Mouse (Mus musculus): ENCODE measurements around the gene Ranbp17. TPM values are rescaled to one million over a fixed set of nuclear protein-coding genes. Genes with fewer than 3 reads are reported as not detected.
"Not testable (repeated sequence)": the region's sequence is repeated elsewhere in the genome, so short reads cannot be mapped to it uniquely, and the experiment has no call there.

Gene Ranbp17
- total RNA-seq, 2 experiments from 2014 or later: 0.56 to 0.75 TPM

- intact Hi-C loops (cut with DNase I); DNase-seq (ENCODE audit: low spot score): not testable (repeated sequence)
These were observed 85.8 kb downstream of the Ranbp17 start for GRCm38 (mm10) chr11:33427789-33428188.

GRCm38 (mm10) chr11:33422226-33422625, 91.3 kb downstream of the Ranbp17 start:
- no peak for DNase-seq (ENCODE audit: low spot score)
- intact Hi-C loops (cut with DNase I): no loop called here

GRCm38 (mm10) chr11:33404651-33405050, 108.9 kb downstream of the Ranbp17 start:
- DNase-seq (ENCODE audit: low spot score): no peak
- intact Hi-C loops (cut with DNase I): no loop called here

GRCm38 (mm10) chr11:33399346-33399745, 114.2 kb downstream of the Ranbp17 start:
- intact Hi-C loops (cut with DNase I): no loop called here
- DNase-seq (ENCODE audit: low spot score): no peak

GRCm38 (mm10) chr11:33398701-33399100, 114.8 kb downstream of the Ranbp17 start:
- intact Hi-C loops (cut with DNase I): no loop called here
- no peak for DNase-seq (ENCODE audit: low spot score)

GRCm38 (mm10) chr11:33396275-33396674, 117.3 kb downstream of the Ranbp17 start:
- intact Hi-C loops (cut with DNase I): no loop called here
- DNase-seq (ENCODE audit: low spot score): no peak

GRCm38 (mm10) chr11:33394093-33394492, 119.5 kb downstream of the Ranbp17 start:
- intact Hi-C loops (cut with DNase I): no loop called here
- no peak for DNase-seq (ENCODE audit: low spot score)

- intact Hi-C loops (cut with DNase I): no loop called here
- DNase-seq (ENCODE audit: low spot score): no peak
These were observed 124.9 kb downstream of the Ranbp17 start for GRCm38 (mm10) chr11:33388685-33389084.

GRCm38 (mm10) chr11:33361867-33362266, 151.7 kb downstream of the Ranbp17 start:
- intact Hi-C loops (cut with DNase I): no loop called here
- no peak for DNase-seq (ENCODE audit: low spot score)

- no peak for DNase-seq (ENCODE audit: low spot score)
These were observed 164.3 kb downstream of the Ranbp17 start for GRCm38 (mm10) chr11:33349269-33349668.

GRCm38 (mm10) chr11:33342061-33342460, 171.5 kb downstream of the Ranbp17 start:
- DNase-seq (ENCODE audit: low spot score): no peak
- intact Hi-C loops (cut with DNase I): no loop called here

More at GRCm38 (mm10) chr11:33349269-33349668, 164.3 kb downstream of the Ranbp17 start:
- intact Hi-C loops (cut with DNase I): no loop called here

- no peak for DNase-seq (ENCODE audit: low spot score)
These were observed 176.9 kb downstream of the Ranbp17 start for GRCm38 (mm10) chr11:33336552-33337121.

GRCm38 (mm10) chr11:33335616-33336015, 177.9 kb downstream of the Ranbp17 start:
- intact Hi-C loops (cut with DNase I): no loop called here

More at GRCm38 (mm10) chr11:33336552-33337121, 176.9 kb downstream of the Ranbp17 start:
- intact Hi-C loops (cut with DNase I): no loop called here

GRCm38 (mm10) chr11:33332137-33332536, 181.4 kb downstream of the Ranbp17 start:
- no peak for DNase-seq (ENCODE audit: low spot score)
- intact Hi-C loops (cut with DNase I): no loop called here

More at GRCm38 (mm10) chr11:33335616-33336015, 177.9 kb downstream of the Ranbp17 start:
- DNase-seq (ENCODE audit: low spot score): no peak

- intact Hi-C loops (cut with DNase I): no loop called here
These were observed 194.4 kb downstream of the Ranbp17 start for GRCm38 (mm10) chr11:33319006-33319611.

GRCm38 (mm10) chr11:33309566-33309965, 204.0 kb downstream of the Ranbp17 start:
- intact Hi-C loops (cut with DNase I): no loop called here

More at GRCm38 (mm10) chr11:33319006-33319611, 194.4 kb downstream of the Ranbp17 start:
- no peak for DNase-seq (ENCODE audit: low spot score)

GRCm38 (mm10) chr11:33300859-33301258, 212.7 kb downstream of the Ranbp17 start:
- intact Hi-C loops (cut with DNase I): no loop called here
- DNase-seq (ENCODE audit: low spot score): no peak

More at GRCm38 (mm10) chr11:33309566-33309965, 204.0 kb downstream of the Ranbp17 start:
- DNase-seq (ENCODE audit: low spot score): no peak

- no peak for DNase-seq (ENCODE audit: low spot score)
- intact Hi-C loops (cut with DNase I): no loop called here
These were observed 214.2 kb downstream of the Ranbp17 start for GRCm38 (mm10) chr11:33299371-33299770.

- DNase-seq (ENCODE audit: low spot score): no peak
- intact Hi-C loops (cut with DNase I): no loop called here
These were observed 216.4 kb downstream of the Ranbp17 start for GRCm38 (mm10) chr11:33297121-33297520.

GRCm38 (mm10) chr11:33295422-33295821, 218.1 kb downstream of the Ranbp17 start:
- DNase-seq (ENCODE audit: low spot score): no peak
- intact Hi-C loops (cut with DNase I): loop anchor here (2.0 kb wide), 1 partner anchor 119 kb away; no protein-coding TSS in a partner anchor

- intact Hi-C loops (cut with DNase I): loop anchor here (2.0 kb wide), 1 partner anchor 117 kb away; no protein-coding TSS in a partner anchor
- no peak for DNase-seq (ENCODE audit: low spot score)
These were observed 219.5 kb downstream of the Ranbp17 start for GRCm38 (mm10) chr11:33294063-33294462.

Measured in heart, postnatal 25 days (tissue).